Comparison of ENCODE assay signal across 19 mouse cellular contexts in genomic region chr12:102141330-102141729, GRCm38 (mm10). TPM values are rescaled to one million over a fixed set of nuclear protein-coding genes. Genes with fewer than 3 reads are reported as not detected.
DNase-seq lines count a peak whose midpoint lies in the region; ATAC-seq and TF ChIP-seq lines count a peak whose summit lies in the region.
"Had no signal": no experiment of that assay in that cellular context is flagged by ENCODE, and none has a peak within 500 bp of the region (broad histone marks: within the 10 kb centered on the region; RNA-seq: fewer than 3 reads in every experiment).

No protein-coding gene starts in this region.

- ATAC-seq in forebrain, embryonic 16.5 days = no peak
- ATAC-seq: CD4-positive, CD25-positive, alpha-beta regulatory T cell, adult 4 months; forebrain, embryonic 13.5 days; forebrain, embryonic 15.5 days had no signal

- 70% methylated on average over 5 of the region's 5 CpGs for WGBS in forebrain, embryonic 16.5 days

- H3K27me3 ChIP-seq in MEL (ENCODE audit: control insufficient read depth in 1 of 2, insufficient read depth in 2 of 2, low read length in 2 of 2) = peaks cover 0 to 11% of the 10 kb centered on the region in 2 experiments; a peak in 3 of 4 replicates
- H3K27me3 ChIP-seq in forebrain, embryonic 16.5 days (replicated peaks; ENCODE audit: control insufficient read depth, insufficient read depth, low read length) = no peaks in the 10 kb centered on the region; the same call in 1 of the 2 replicates
- H3K27me3 ChIP-seq: forebrain, embryonic 13.5 days; forebrain, embryonic 15.5 days had no signal

- no peak for TF ChIP-seq POLR2A in MEL (IDR thresholded peaks at IDR 0.05; ENCODE audit: control insufficient read depth in 1 of 2, insufficient read depth in 1 of 2, low read depth in 1 of 2, low read length in 2 of 2, poor library complexity in 1 of 2)

- DNase-seq in layer of hippocampus, adult 9-11 months = peak; percentile 35
- DNase-seq in layer of hippocampus, adult 8-10 months (ENCODE audit: low spot score in 2 of 2) = no peak
- DNase-seq in MEL (ENCODE audit: low read depth, low spot score) = no peak
- DNase-seq in adrenal gland, adult 8-10 months = no peak
- DNase-seq: adrenal gland, adult 2 months; adrenal gland, postnatal 14 days; adrenal gland, postnatal 36 days; cerebellum, adult 11-12 months; cerebellum, adult 2 months; cerebellum, adult 9-10 months; cerebellum, postnatal 10 days; cerebellum, postnatal 25 days had no signal

- TF ChIP-seq CTCF in MEL (IDR thresholded peaks at IDR 0.05 in 2 of 3, conservative IDR thresholded peaks at IDR 0.05 in 1 of 3; ENCODE audit: control insufficient read depth in 1 of 3, insufficient read depth in 1 of 3, low read depth in 2 of 3, low read length in 3 of 3, poor library complexity in 1 of 3, severe bottlenecking in 1 of 3) = no peak

- no peak overlapping the region for H3K4me3 ChIP-seq in MEL (ENCODE audit: control insufficient read depth in 1 of 2, insufficient read depth in 1 of 2, low read depth in 2 of 2, low read length in 2 of 2)
- no peak overlapping the region for H3K4me3 ChIP-seq in forebrain, embryonic 16.5 days (replicated peaks; ENCODE audit: low read length)
- H3K4me3 ChIP-seq: embryonic facial prominence, embryonic 10.5 days; embryonic facial prominence, embryonic 12.5 days; forebrain, embryonic 13.5 days; forebrain, embryonic 15.5 days had no signal

- no peak overlapping the region for H3K9ac ChIP-seq in MEL (ENCODE audit: control insufficient read depth, low read depth, low read length, poor library complexity, severe bottlenecking)
- no peak overlapping the region for H3K9ac ChIP-seq in forebrain, embryonic 16.5 days (replicated peaks; ENCODE audit: low read depth, low read length)
- H3K9ac ChIP-seq: embryonic facial prominence, embryonic 12.5 days; forebrain, embryonic 13.5 days; forebrain, embryonic 15.5 days had no signal

- no peaks in the 10 kb centered on the region for H3K4me1 ChIP-seq in MEL (ENCODE audit: control insufficient read depth in 1 of 2, insufficient read depth in 2 of 2, low read length in 2 of 2)
- no peaks in the 10 kb centered on the region for H3K4me1 ChIP-seq in forebrain, embryonic 16.5 days (replicated peaks; ENCODE audit: control insufficient read depth, insufficient read depth, low read length)
- H3K4me1 ChIP-seq: embryonic facial prominence, embryonic 10.5 days; embryonic facial prominence, embryonic 12.5 days; forebrain, embryonic 13.5 days; forebrain, embryonic 15.5 days had no signal

- no peak overlapping the region for H3K4me2 ChIP-seq in forebrain, embryonic 16.5 days (ENCODE audit: low read length)
- H3K4me2 ChIP-seq: embryonic facial prominence, embryonic 12.5 days; forebrain, embryonic 13.5 days; forebrain, embryonic 15.5 days had no signal

- H3K79me2 ChIP-seq in MEL (ENCODE audit: control insufficient read depth, insufficient read depth, low read length, poor library complexity) = no peaks in the 10 kb centered on the region

- H3K9me3 ChIP-seq in MEL (replicated peaks; ENCODE audit: insufficient read depth, low read length) = no peaks in the 10 kb centered on the region
- no peaks in the 10 kb centered on the region for H3K9me3 ChIP-seq in forebrain, embryonic 16.5 days (ENCODE audit: control insufficient read depth, low read length)
- H3K9me3 ChIP-seq: embryonic facial prominence, embryonic 10.5 days; embryonic facial prominence, embryonic 12.5 days; forebrain, embryonic 13.5 days; forebrain, embryonic 15.5 days; G1E had no signal

- H3K36me3 ChIP-seq in MEL (ENCODE audit: control insufficient read depth in 1 of 2, insufficient read depth in 2 of 2, low read length in 2 of 2) = no peaks in the 10 kb centered on the region
- H3K36me3 ChIP-seq in forebrain, embryonic 16.5 days (ENCODE audit: control insufficient read depth, insufficient read depth) = no peaks in the 10 kb centered on the region
- H3K36me3 ChIP-seq: embryonic facial prominence, embryonic 10.5 days; embryonic facial prominence, embryonic 12.5 days; forebrain, embryonic 15.5 days; G1E had no signal

- H3K27ac ChIP-seq in MEL (ENCODE audit: control insufficient read depth, low read depth, low read length) = no peak overlapping the region
- no peak overlapping the region for H3K27ac ChIP-seq in forebrain, embryonic 16.5 days (ENCODE audit: low read length)
- H3K27ac ChIP-seq: embryonic facial prominence, embryonic 10.5 days; embryonic facial prominence, embryonic 12.5 days; forebrain, embryonic 13.5 days; forebrain, embryonic 15.5 days had no signal

- TF ChIP-seq EP300 in MEL (IDR thresholded peaks at IDR 0.05; ENCODE audit: low read depth in 1 of 2, low read length in 2 of 2) = no peak

- TF ChIP-seq RAD21 in MEL (IDR thresholded peaks at IDR 0.05; ENCODE audit: low read depth, low read length) = no peak

TF ChIP-seq in MEL, 35 proteins besides CTCF, POLR2A, EP300 and RAD21:
- peak; percentile 33; the same call in 1 of the 2 replicates for TF ChIP-seq USF1 (IDR thresholded peaks at IDR 0.05; ENCODE audit: low read depth, low read length)
- TF ChIP-seq ETS1 (IDR thresholded peaks at IDR 0.05; ENCODE audit: low read depth, low read length) = no peak

RNA-seq across cellular contexts. Expression of gene Slc24a4, which starts 12.8 kb away (rescaled TPM):
- total RNA-seq in layer of hippocampus, adult 8-10 months (2022) = 10 to 100 TPM; 34.2 to 50.2 (median 44.5) TPM
- total RNA-seq in MEL (2012; rRNA removed) = not detected in 2 replicates
- polyA plus RNA-seq in MEL (2012; ENCODE audit: insufficient read depth in 1 of 2, insufficient read length in 2 of 2, low read depth in 1 of 2, low replicate concordance in 2 of 2, missing spikeins in 1 of 2) = not detected
- 1.3 and 1.8 TPM in 2 replicates for polyA plus RNA-seq in forebrain, embryonic 16.5 days (2015; fragmentation: Nextera tagmentation; extraction: Ambion mirVana)
- 1 to 10 TPM in 2 of 4 experiments, under 1 TPM in 2; 0.86 to 1.7 (median 1.3) TPM for total RNA-seq in adrenal gland, adult 8-10 months (2022)
- polyA plus RNA-seq: CD4-positive, CD25-positive, alpha-beta regulatory T cell, adult 4 months; G1E had no signal

Comparison
In these comparisons a context has a peak if more than half of its experiments do, and no peak if none do; other contexts are left out.
1. RNA of gene Slc24a4, which starts 12.8 kb away (total RNA-seq): 34.2 to 50.2 TPM in layer of hippocampus, adult 8-10 months; 0.86 to 1.7 TPM in adrenal gland, adult 8-10 months and not detected in MEL; every median in the first group is over 10 times any median in the second.